Mouse (Mus musculus) ES-Bruce4 (cell line): ENCODE results near the gene Snip1. TPM values are rescaled to one million over a fixed set of nuclear protein-coding genes. Genes with fewer than 3 reads are reported as not detected.

Source experiments
- H3K27ac ChIP-seq: 2 replicates; pipeline ENCODE4 v1.5.1; 2012; ENCODE audit warnings: low read length, inconsistent platforms; ENCODE audit not compliant: insufficient read depth
- H3K27me3 ChIP-seq: 2 replicates; pipeline ENCODE4 v1.6.1; 2012; ENCODE audit warnings: mild to moderate bottlenecking, low read length, inconsistent platforms; ENCODE audit not compliant: control insufficient read depth, poor library complexity, insufficient read depth, severe bottlenecking
- H3K36me3 ChIP-seq: 2 replicates; pipeline ENCODE4 v1.6.1; 2012; ENCODE audit warnings: inconsistent platforms, mild to moderate bottlenecking, low read length, moderate library complexity; ENCODE audit not compliant: control insufficient read depth, poor library complexity, insufficient read depth, severe bottlenecking
- H3K4me1 ChIP-seq: one replicate; pipeline ENCODE4 v1.8.1; 2011; ENCODE audit warnings: low read length; ENCODE audit not compliant: control insufficient read depth, insufficient read depth
- H3K4me3 ChIP-seq: 2 replicates; pipeline ENCODE4 v1.5.1; 2011; ENCODE audit warnings: low read depth, mild to moderate bottlenecking, low read length
- H3K9ac ChIP-seq: 2 replicates; pipeline ENCODE4 v1.6.1; 2012; ENCODE audit warnings: low read depth, mild to moderate bottlenecking, inconsistent platforms; ENCODE audit not compliant: poor library complexity, severe bottlenecking
- H3K9me3 ChIP-seq: replicated peaks from 2 replicates; pipeline ENCODE4 v1.6.1; 2012; ENCODE audit warnings: mild to moderate bottlenecking, low read length, inconsistent platforms; ENCODE audit not compliant: control insufficient read depth, poor library complexity, insufficient read depth, severe bottlenecking
- CTCF ChIP-seq: IDR thresholded peaks from one replicate; pipeline ENCODE4 v1.8.1; 2011; ENCODE audit warnings: low read depth, low read length
- EP300 ChIP-seq: IDR thresholded peaks from 2 replicates; pipeline ENCODE4 v1.6.1; 2011; ENCODE audit warnings: low read depth, low read length; ENCODE audit not compliant: insufficient read depth
- POLR2A ChIP-seq: IDR thresholded peaks from one replicate; pipeline ENCODE4 v1.8.1; 2011; ENCODE audit warnings: low read length; ENCODE audit not compliant: insufficient read depth
- polyA plus RNA-seq: library from polyadenylated mRNA; stranded (reverse); fragments of >200 nt; gene quantifications from 2 replicates; pipeline ENCODE4 v1.2.4, GENCODE M21; 2011; ENCODE audit warnings: low read depth; ENCODE audit not compliant: missing spikeins, insufficient read depth, insufficient read length

Gene Snip1
- polyA plus RNA-seq, 1 experiment = 23.8 TPM

GRCm38 (mm10) chr4:125065517-125066307 lies 760 bp upstream of the Snip1 start, which contains the start of gene Dnali1:
Gene Dnali1, minus strand, starts transcription at chr4:125065703.
- TF ChIP-seq EP300 (no peak), POLR2A (no peak), CTCF (no peak)
- Histone ChIP-seq H3K27me3 (no peaks in the 10 kb centered on the region), H3K36me3 (peaks cover 13% of the 10 kb centered on the region), H3K9ac (peak within 1 kb of the TSS; percentile 82), H3K4me1 (no peaks in the 10 kb centered on the region), H3K27ac (no peak within 1 kb of the TSS), H3K4me3 (peak within 1 kb of the TSS; percentile 100), H3K9me3 (no peaks in the 10 kb centered on the region)

DNA sequence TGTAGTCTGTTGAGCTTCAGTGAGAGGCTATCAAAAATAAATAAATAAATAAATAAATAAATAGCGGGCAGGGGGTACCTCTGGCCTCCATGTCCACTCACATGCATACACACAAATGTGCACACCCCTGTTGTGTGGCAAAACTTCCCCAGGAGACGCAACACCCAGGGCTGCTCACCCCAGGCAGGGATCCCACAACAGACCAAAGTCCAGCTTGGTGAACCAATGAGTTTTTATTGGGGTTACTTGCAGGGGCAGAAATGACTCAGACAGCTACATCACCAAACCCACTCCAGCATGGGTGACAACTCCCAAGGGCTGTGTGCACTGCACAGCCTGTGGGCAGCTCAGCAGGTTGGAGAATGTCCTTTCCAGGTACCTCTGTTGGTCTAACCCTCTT lies 11.2 kb downstream of the Snip1 start:
- H3K27ac ChIP-seq = no peak overlapping the region
- H3K4me3 ChIP-seq = no peak overlapping the region
- no peaks in the 10 kb centered on the region for H3K4me1 ChIP-seq
- no peaks in the 10 kb centered on the region for H3K9me3 ChIP-seq
- no peak overlapping the region for H3K9ac ChIP-seq
- TF ChIP-seq CTCF (no peak), POLR2A (no peak), EP300 (no peak)
- H3K36me3 ChIP-seq = peaks cover 29% of the 10 kb centered on the region
- no peaks in the 10 kb centered on the region for H3K27me3 ChIP-seq

GRCm38 (mm10) chr4:125078698-125079097 lies 12.2 kb downstream of the Snip1 start:
- Histone ChIP-seq H3K9ac (no peak overlapping the region), H3K4me1 (no peaks in the 10 kb centered on the region), H3K4me3 (no peak overlapping the region), H3K36me3 (peaks cover 20% of the 10 kb centered on the region), H3K27ac (no peak overlapping the region), H3K9me3 (no peaks in the 10 kb centered on the region), H3K27me3 (no peaks in the 10 kb centered on the region)
- TF ChIP-seq EP300 (no peak), CTCF (no peak), POLR2A (no peak)

- TF ChIP-seq EP300 (0 out of 2 replicates have a peak, but pooled peaks have one; percentile 21), POLR2A (peak; percentile 84), CTCF (peak; percentile 68)
- Histone ChIP-seq H3K27me3 (no peaks in the 10 kb centered on the region), H3K9me3 (no peaks in the 10 kb centered on the region), H3K4me3 (peak within 1 kb of the TSS; percentile 90), H3K4me1 (no peaks in the 10 kb centered on the region), H3K9ac (peak within 1 kb of the TSS; percentile 87), H3K27ac (peak within 1 kb of the TSS; percentile 65; the same call in 1 of the 2 replicates), H3K36me3 (peaks cover 7% of the 10 kb centered on the region)
Measured at GRCm38 (mm10) chr4:125084403-125085345, 18.2 kb downstream of the Snip1 start, which contains the start of gene Meaf6. Gene Meaf6, plus strand, starts transcription at chr4:125085134.

DNA sequence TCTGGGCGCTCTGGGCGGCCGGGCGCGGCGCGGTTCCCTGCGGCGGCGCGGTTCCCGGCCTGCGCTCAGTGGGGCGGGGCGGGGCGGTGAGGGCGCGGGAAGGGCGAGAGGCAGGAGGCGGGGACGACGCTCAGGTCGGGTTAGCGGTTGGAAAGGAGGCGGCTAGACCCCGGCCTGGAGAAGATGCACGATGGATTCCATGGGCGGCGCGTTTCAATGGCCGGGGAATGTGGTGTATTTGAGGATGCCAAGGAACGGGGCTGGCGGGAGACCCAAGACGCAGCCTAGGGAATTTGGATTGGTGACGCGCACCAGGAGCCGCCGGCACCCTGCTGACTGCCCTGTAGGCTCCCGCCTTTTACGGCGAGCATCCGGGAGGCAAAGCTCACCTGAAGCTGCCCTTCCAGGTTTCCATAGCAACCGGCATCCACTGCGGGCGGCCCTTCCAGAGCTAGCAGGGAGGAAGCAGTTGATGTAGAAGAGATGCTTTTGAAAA lies 18.9 kb downstream of the Snip1 start:
- H3K27ac ChIP-seq = peak overlapping the region; percentile 65; the same call in 1 of the 2 replicates
- H3K9ac ChIP-seq = peak overlapping the region; percentile 87
- peaks cover 7% of the 10 kb centered on the region for H3K36me3 ChIP-seq
- H3K27me3 ChIP-seq = no peaks in the 10 kb centered on the region
- H3K9me3 ChIP-seq = no peaks in the 10 kb centered on the region
- peak overlapping the region; percentile 85 for H3K4me3 ChIP-seq
- TF ChIP-seq EP300 (no peak), POLR2A (no peak), CTCF (no peak)
- no peaks in the 10 kb centered on the region for H3K4me1 ChIP-seq

DNA sequence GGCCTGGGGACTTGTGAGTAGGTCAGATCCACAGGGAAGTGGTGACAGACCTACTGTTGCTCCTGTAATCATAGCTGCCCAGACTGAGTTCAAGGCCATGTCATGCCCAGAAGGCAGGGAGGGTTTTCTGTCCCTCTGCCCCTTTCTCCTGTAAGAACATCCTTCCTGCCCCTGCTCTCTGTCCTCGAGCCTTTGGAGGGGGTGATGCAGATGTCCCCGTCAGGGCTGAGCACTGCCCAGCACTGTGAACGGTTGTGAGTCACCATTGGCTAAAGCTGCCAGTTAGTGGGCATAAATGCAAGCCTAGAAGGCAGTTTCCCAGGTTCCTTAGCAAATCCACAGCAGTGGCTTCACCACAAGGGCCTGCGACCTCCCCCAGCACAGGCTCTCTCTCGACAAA lies 26.6 kb downstream of the Snip1 start:
- H3K4me3 ChIP-seq = no peak overlapping the region
- H3K36me3 ChIP-seq = no peaks in the 10 kb centered on the region; the same call in 1 of the 2 replicates
- TF ChIP-seq EP300 (no peak), POLR2A (no peak), CTCF (no peak)

More for the DNA sequence above, 26.6 kb downstream of the Snip1 start:
- Histone ChIP-seq H3K9me3 (no peaks in the 10 kb centered on the region), H3K27ac (no peak overlapping the region), H3K4me1 (no peaks in the 10 kb centered on the region), H3K27me3 (no peaks in the 10 kb centered on the region), H3K9ac (no peak overlapping the region)
